Mouse (Mus musculus): ENCODE data around the gene Rapgef6. TPM values are rescaled to one million over a fixed set of nuclear protein-coding genes. Genes with fewer than 3 reads are reported as not detected.

Rapgef6 gene
- polyA plus RNA-seq, 1 experiment from 2014 or later, result 28.6 TPM

DNA sequence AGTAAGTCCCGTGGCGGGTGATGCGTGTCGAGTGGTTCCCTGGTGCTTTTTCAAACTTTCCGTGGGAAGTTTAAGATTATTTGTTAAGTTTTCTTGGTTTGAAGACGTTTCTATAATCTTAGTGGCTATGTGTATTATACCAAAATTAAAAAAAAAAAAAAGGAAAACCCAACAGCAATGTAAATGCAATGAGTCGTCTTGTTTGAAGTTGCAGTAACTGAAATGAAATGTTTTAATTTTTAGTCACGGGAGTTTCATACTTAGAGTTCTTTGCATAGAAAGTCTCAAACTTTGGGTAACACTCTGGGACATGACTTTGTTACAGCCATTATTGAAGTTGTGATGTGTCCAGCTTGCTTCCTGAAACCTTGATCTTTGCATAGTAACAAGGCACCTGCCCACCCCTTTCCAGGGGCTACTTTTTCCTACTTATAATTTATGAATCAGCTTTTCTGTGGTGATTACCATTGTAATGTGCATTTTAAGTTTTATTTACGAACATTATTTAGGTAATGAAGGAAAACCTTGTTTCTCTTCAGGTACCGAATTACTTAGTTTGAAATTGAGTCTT is 869 bp downstream of the Rapgef6 start:
- ATAC-seq, result no peak
- no peaks in the 10 kb centered on the region for H3K36me3 ChIP-seq (ENCODE audit: control insufficient read depth, insufficient read depth, low read length)
- 13% methylated on average over 10 of the region's 10 CpGs for WGBS

DNA sequence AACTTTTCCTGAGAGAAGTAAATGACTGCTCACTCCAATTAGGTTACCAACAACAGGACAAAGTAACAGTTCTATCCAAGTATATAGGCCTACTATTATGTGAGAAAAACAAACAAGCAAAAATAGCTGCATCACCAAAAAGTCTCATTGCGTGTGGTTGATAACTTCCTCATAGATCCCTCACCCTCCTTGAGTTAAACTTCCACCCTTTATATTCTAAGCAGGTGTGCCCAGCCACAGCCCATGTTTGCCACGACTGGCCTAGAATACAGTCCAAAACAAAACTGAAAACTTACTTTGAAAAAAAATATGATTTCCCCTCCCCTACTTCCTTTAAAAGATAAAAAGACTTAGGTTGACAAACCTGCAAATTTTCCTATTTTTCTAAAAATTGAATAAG is 5.4 kb downstream of the Rapgef6 start:
- H3K4me2 ChIP-seq (ENCODE audit: low read depth, low read length), result no peak overlapping the region
- ATAC-seq, result no peak
- H3K4me1 ChIP-seq (ENCODE audit: control insufficient read depth, insufficient read depth, low read length), result peaks cover 3% of the 10 kb centered on the region

More for the DNA sequence above, 869 bp downstream of the Rapgef6 start:
- Histone ChIP-seq H3K4me2 (ENCODE audit: low read depth, low read length) (peak overlapping the region; percentile 63), H3K4me1 (ENCODE audit: control insufficient read depth, insufficient read depth, low read length) (peaks cover 6% of the 10 kb centered on the region), H3K9me3 (ENCODE audit: control insufficient read depth, low read length) (no peaks in the 10 kb centered on the region), H3K27ac (ENCODE audit: low read length) (peak overlapping the region; percentile 97), H3K9ac (ENCODE audit: low read depth, low read length) (peak overlapping the region; percentile 93), H3K4me3 (ENCODE audit: low read length) (peak overlapping the region; percentile 90), H3K27me3 (replicated peaks; ENCODE audit: control insufficient read depth, insufficient read depth, low read length) (no peaks in the 10 kb centered on the region)

DNA sequence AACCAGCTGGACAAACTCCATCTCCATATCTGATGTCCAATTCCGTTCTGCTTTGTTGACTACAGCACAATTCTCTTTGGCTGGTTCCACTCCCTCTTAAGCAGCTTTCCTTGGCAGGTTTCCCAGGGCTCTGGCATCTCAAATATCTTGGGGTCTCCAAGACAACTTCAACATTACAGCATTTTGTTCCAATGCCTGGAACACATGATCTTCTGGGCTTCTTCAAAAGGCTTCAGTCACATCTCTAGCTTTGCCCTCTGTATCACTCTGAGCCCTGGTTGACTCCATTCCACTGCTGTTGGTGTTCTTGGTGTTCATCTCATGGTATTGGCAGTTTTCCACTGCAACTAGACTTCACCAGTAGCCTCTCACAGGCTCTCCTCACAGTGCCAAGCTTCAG is 7.7 kb downstream of the Rapgef6 start:
- no peaks in the 10 kb centered on the region for H3K27me3 ChIP-seq (replicated peaks; ENCODE audit: control insufficient read depth, insufficient read depth, low read length)
- H3K4me2 ChIP-seq (ENCODE audit: low read depth, low read length), result no peak overlapping the region
- no peak overlapping the region for H3K9ac ChIP-seq (ENCODE audit: low read depth, low read length)
- no peaks in the 10 kb centered on the region; the same call in 1 of the 2 replicates for H3K4me1 ChIP-seq (ENCODE audit: control insufficient read depth, insufficient read depth, low read length)
- H3K36me3 ChIP-seq (ENCODE audit: control insufficient read depth, insufficient read depth, low read length), result no peaks in the 10 kb centered on the region
- no peak overlapping the region for H3K4me3 ChIP-seq (ENCODE audit: low read length)
- H3K27ac ChIP-seq (ENCODE audit: low read length), result 0 out of 2 replicates have a peak overlapping the region, but pooled peaks have one; percentile 30
- ATAC-seq, result no peak
- 33% methylated on average over 1 of the region's 1 CpGs for WGBS
- H3K9me3 ChIP-seq (ENCODE audit: control insufficient read depth, low read length), result no peaks in the 10 kb centered on the region

More for the DNA sequence above, 5.4 kb downstream of the Rapgef6 start:
- Histone ChIP-seq H3K9me3 (ENCODE audit: control insufficient read depth, low read length) (no peaks in the 10 kb centered on the region), H3K27me3 (replicated peaks; ENCODE audit: control insufficient read depth, insufficient read depth, low read length) (no peaks in the 10 kb centered on the region), H3K27ac (ENCODE audit: low read length) (no peak overlapping the region), H3K9ac (ENCODE audit: low read depth, low read length) (no peak overlapping the region), H3K4me3 (ENCODE audit: low read length) (no peak overlapping the region), H3K36me3 (ENCODE audit: control insufficient read depth, insufficient read depth, low read length) (no peaks in the 10 kb centered on the region)
- WGBS, result 76% methylated on average over 2 of the region's 2 CpGs

DNA sequence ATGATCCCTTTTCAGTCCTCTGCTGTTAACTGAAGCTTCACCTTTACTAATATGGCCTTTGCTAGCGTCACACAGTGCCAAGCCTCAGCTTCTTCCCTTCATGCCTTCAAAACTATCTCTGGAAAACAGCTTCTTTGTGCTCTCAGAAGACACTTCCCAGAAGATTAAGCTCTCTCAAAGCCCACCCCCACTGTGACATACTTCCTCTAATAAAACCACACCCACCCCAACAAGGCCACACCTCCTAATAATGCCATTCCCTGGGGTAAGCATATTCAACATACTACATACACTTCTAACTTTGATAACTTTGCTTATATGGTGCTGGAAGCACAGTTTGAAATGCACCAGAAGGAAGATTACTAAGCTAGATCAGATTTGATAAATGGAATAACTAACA is 8.3 kb downstream of the Rapgef6 start:
- H3K27me3 ChIP-seq (replicated peaks; ENCODE audit: control insufficient read depth, insufficient read depth, low read length), result no peaks in the 10 kb centered on the region
- no peaks in the 10 kb centered on the region for H3K36me3 ChIP-seq (ENCODE audit: control insufficient read depth, insufficient read depth, low read length)
- H3K4me1 ChIP-seq (ENCODE audit: control insufficient read depth, insufficient read depth, low read length), result no peaks in the 10 kb centered on the region; the same call in 1 of the 2 replicates
- H3K9me3 ChIP-seq (ENCODE audit: control insufficient read depth, low read length), result no peaks in the 10 kb centered on the region
- H3K4me3 ChIP-seq (ENCODE audit: low read length), result no peak overlapping the region
- no peak overlapping the region for H3K4me2 ChIP-seq (ENCODE audit: low read depth, low read length)
- 92% methylated on average over 1 of the region's 1 CpGs for WGBS
- ATAC-seq, result no peak
- H3K27ac ChIP-seq (ENCODE audit: low read length), result no peak overlapping the region
- H3K9ac ChIP-seq (ENCODE audit: low read depth, low read length), result no peak overlapping the region

DNA sequence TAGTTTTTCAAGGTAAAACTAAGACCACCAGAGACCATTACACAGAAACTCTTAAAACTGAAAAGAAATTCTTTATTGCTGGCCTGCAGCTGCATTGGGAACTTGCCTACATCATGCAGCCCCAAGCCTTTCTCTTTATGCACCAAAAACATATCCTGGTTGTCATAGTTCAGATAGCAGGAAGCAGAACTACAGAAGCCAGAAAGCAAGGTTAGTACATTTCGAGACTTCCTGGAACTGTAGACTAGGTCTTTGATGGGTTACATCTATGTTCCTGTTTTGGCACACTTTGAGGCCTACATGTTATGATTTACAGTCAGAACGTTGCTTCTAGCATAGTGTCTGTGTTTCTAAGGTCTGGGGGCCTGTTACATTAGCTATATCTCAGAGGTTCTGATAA is 11.2 kb downstream of the Rapgef6 start:
- H3K9ac ChIP-seq (ENCODE audit: low read depth, low read length), result no peak overlapping the region
- no peaks in the 10 kb centered on the region; the same call in 1 of the 2 replicates for H3K4me1 ChIP-seq (ENCODE audit: control insufficient read depth, insufficient read depth, low read length)
- H3K9me3 ChIP-seq (ENCODE audit: control insufficient read depth, low read length), result no peaks in the 10 kb centered on the region
- WGBS, result 72% methylated on average over 2 of the region's 2 CpGs
- ATAC-seq, result no peak
- H3K36me3 ChIP-seq (ENCODE audit: control insufficient read depth, insufficient read depth, low read length), result no peaks in the 10 kb centered on the region
- no peak overlapping the region for H3K4me2 ChIP-seq (ENCODE audit: low read depth, low read length)
- H3K27ac ChIP-seq (ENCODE audit: low read length), result no peak overlapping the region
- no peaks in the 10 kb centered on the region for H3K27me3 ChIP-seq (replicated peaks; ENCODE audit: control insufficient read depth, insufficient read depth, low read length)
- H3K4me3 ChIP-seq (ENCODE audit: low read length), result no peak overlapping the region

DNA sequence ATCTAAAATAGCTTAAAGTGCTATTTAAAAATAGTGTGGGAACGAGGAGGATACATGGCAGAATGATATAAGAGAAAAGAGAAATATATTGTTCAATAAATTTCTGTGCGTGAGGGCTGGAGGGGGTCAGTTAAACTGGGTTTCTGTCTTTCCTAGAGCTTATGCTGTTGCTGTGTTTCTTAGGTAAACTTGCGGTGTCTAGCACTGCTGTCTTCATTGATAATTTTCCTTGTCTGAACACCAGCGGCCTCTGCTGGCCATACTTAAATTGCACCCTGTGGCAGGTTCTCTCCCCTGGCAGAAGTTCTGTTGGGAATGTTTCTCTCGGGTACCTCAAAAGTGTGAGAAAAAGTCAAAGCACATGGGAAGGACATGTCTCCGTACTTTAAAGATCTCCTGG is 12.2 kb downstream of the Rapgef6 start:
- no peak overlapping the region for H3K9ac ChIP-seq (ENCODE audit: low read depth, low read length)
- no peaks in the 10 kb centered on the region for H3K36me3 ChIP-seq (ENCODE audit: control insufficient read depth, insufficient read depth, low read length)
- no peaks in the 10 kb centered on the region for H3K9me3 ChIP-seq (ENCODE audit: control insufficient read depth, low read length)
- 56% methylated on average over 6 of the region's 6 CpGs for WGBS
- ATAC-seq, result no peak
- H3K27ac ChIP-seq (ENCODE audit: low read length), result no peak overlapping the region
- H3K4me2 ChIP-seq (ENCODE audit: low read depth, low read length), result no peak overlapping the region
- no peaks in the 10 kb centered on the region for H3K27me3 ChIP-seq (replicated peaks; ENCODE audit: control insufficient read depth, insufficient read depth, low read length)
- H3K4me3 ChIP-seq (ENCODE audit: low read length), result no peak overlapping the region
- no peaks in the 10 kb centered on the region; the same call in 1 of the 2 replicates for H3K4me1 ChIP-seq (ENCODE audit: control insufficient read depth, insufficient read depth, low read length)

DNA sequence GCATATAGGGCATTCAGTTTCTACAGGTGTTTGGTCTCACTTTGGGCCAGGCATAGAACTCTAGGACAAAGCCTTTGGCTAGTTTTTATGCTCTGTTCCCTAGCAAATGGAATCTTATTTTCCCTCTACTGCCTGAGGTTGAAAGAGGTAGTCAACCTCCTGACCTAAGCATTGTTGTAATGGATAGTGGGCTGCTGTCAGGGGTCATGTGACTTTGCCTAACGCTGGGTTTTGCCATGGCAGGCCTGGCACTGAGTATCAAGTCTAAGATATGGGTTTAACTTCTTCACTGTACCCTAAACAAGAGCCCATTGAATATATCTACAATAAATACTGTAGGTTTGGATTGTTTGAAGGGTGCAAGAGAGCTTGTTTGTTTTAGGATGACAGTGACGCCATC is 16.4 kb downstream of the Rapgef6 start:
- 59% methylated on average over 2 of the region's 2 CpGs for WGBS
- no peaks in the 10 kb centered on the region for H3K9me3 ChIP-seq (ENCODE audit: control insufficient read depth, low read length)
- no peak overlapping the region for H3K4me3 ChIP-seq (ENCODE audit: low read length)
- no peak overlapping the region for H3K9ac ChIP-seq (ENCODE audit: low read depth, low read length)
- no peaks in the 10 kb centered on the region for H3K4me1 ChIP-seq (ENCODE audit: control insufficient read depth, insufficient read depth, low read length)
- H3K27ac ChIP-seq (ENCODE audit: low read length), result no peak overlapping the region
- no peaks in the 10 kb centered on the region for H3K36me3 ChIP-seq (ENCODE audit: control insufficient read depth, insufficient read depth, low read length)
- no peak overlapping the region for H3K4me2 ChIP-seq (ENCODE audit: low read depth, low read length)
- no peak for ATAC-seq
- no peaks in the 10 kb centered on the region for H3K27me3 ChIP-seq (replicated peaks; ENCODE audit: control insufficient read depth, insufficient read depth, low read length)

DNA sequence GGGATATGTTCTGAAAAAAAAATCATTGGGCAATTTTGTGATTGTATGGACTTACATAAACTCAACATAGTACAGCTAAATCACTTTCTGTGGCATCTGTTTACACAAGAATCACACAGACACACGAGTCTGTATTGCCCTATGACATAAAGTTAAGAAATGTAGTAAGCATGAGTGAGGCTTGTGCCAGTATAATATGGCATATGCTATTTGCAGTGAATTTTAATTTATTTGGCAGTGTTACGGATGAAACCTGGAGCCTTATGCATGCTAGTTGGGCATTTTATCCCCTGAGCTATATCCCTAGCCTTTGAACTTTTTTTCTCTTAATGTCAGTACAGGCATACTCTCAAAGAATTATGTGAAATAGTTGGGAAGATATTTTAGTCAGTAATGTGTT is 16.8 kb downstream of the Rapgef6 start:
- Histone ChIP-seq H3K27ac (ENCODE audit: low read length) (no peak overlapping the region), H3K27me3 (replicated peaks; ENCODE audit: control insufficient read depth, insufficient read depth, low read length) (no peaks in the 10 kb centered on the region), H3K36me3 (ENCODE audit: control insufficient read depth, insufficient read depth, low read length) (no peaks in the 10 kb centered on the region), H3K4me2 (ENCODE audit: low read depth, low read length) (no peak overlapping the region), H3K9ac (ENCODE audit: low read depth, low read length) (no peak overlapping the region), H3K4me3 (ENCODE audit: low read length) (no peak overlapping the region), H3K4me1 (ENCODE audit: control insufficient read depth, insufficient read depth, low read length) (no peaks in the 10 kb centered on the region), H3K9me3 (ENCODE audit: control insufficient read depth, low read length) (no peaks in the 10 kb centered on the region)
- 50% methylated on average over 2 of the region's 2 CpGs for WGBS
- ATAC-seq, result no peak

DNA sequence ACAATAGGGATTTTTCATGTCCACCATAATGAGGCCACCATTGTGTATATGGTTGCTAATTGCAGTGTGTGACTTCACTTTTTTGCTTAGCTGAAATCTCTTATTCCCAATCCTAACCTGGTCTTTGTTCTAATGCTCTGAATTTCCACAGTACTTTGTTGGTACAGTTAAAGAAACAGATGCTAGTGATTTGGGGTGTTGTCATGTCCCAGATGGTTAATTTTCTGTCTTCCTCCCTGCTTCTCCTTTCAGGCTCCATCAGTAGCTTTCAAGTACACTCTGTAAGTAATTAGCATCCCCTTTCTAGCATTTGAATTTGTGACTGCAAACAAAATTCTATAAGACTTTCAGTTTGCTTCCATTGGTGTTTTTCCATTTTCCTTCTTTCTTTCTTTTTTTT is 17.7 kb downstream of the Rapgef6 start:
- Histone ChIP-seq H3K27ac (ENCODE audit: low read length) (no peak overlapping the region), H3K4me3 (ENCODE audit: low read length) (no peak overlapping the region), H3K4me2 (ENCODE audit: low read depth, low read length) (no peak overlapping the region), H3K9me3 (ENCODE audit: control insufficient read depth, low read length) (no peaks in the 10 kb centered on the region), H3K36me3 (ENCODE audit: control insufficient read depth, insufficient read depth, low read length) (no peaks in the 10 kb centered on the region), H3K27me3 (replicated peaks; ENCODE audit: control insufficient read depth, insufficient read depth, low read length) (no peaks in the 10 kb centered on the region), H3K4me1 (ENCODE audit: control insufficient read depth, insufficient read depth, low read length) (no peaks in the 10 kb centered on the region), H3K9ac (ENCODE audit: low read depth, low read length) (no peak overlapping the region)
- ATAC-seq, result no peak

DNA sequence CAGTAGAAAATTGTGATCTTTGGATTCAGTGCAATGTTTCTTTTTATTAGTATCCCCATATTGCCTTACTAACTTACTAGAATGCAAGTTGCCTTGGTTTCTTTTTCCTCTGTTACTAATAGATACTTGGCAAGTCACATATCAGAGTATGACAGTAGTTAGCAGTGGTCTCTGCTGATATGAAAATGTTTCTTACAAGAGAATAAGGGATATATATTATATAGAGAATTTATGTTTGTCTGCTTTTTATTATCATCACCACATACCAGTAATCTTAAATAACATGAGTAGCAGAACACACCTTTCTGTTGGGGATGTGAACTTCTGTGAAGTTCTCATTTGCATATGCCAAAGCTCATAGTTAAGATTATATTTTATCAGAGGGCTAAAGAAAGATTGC is 19.8 kb downstream of the Rapgef6 start:
- Histone ChIP-seq H3K27ac (ENCODE audit: low read length) (no peak overlapping the region), H3K36me3 (ENCODE audit: control insufficient read depth, insufficient read depth, low read length) (no peaks in the 10 kb centered on the region), H3K9ac (ENCODE audit: low read depth, low read length) (no peak overlapping the region), H3K27me3 (replicated peaks; ENCODE audit: control insufficient read depth, insufficient read depth, low read length) (no peaks in the 10 kb centered on the region), H3K4me2 (ENCODE audit: low read depth, low read length) (no peak overlapping the region), H3K4me1 (ENCODE audit: control insufficient read depth, insufficient read depth, low read length) (no peaks in the 10 kb centered on the region), H3K9me3 (ENCODE audit: control insufficient read depth, low read length) (no peaks in the 10 kb centered on the region), H3K4me3 (ENCODE audit: low read length) (no peak overlapping the region)
- no peak for ATAC-seq

Data from intestine, embryonic 16.5 days (tissue).